Mouse (Mus musculus) layer of hippocampus, adult 18-20 months (tissue): ENCODE measurements around the gene Tmem44. TPM values are rescaled to one million over a fixed set of nuclear protein-coding genes. Genes with fewer than 3 reads are reported as not detected.
"Not testable (repeated sequence)": the region's sequence is repeated elsewhere in the genome, so short reads cannot be mapped to it uniquely, and the experiment has no call there.

Experiments used
- DNase-seq, 2 experiments: peaks; one replicate each; pipeline ENCODE4 v3.0.0; 2022; ENCODE audit warnings: low spot score in 2 of 2
- total RNA-seq, 2 experiments: library from RNA; stranded (reverse); gene quantifications; 2 replicates each; pipeline ENCODE4 v1.2.3; 2021

Gene Tmem44
- total RNA-seq, 2 experiments from 2014 or later: 27.9 to 33.1 TPM

- DNase-seq: no peak
Observed at GRCm38 (mm10) chr16:30499126-30499857, 51.4 kb downstream of the Tmem44 start.

GRCm38 (mm10) chr16:30497307-30497706 is 53.3 kb downstream of the Tmem44 start:
- DNase-seq: no peak

- no peak for DNase-seq
Observed at GRCm38 (mm10) chr16:30494883-30495282, 55.8 kb downstream of the Tmem44 start.

- no peak for DNase-seq
Observed at GRCm38 (mm10) chr16:30491742-30492141, 58.9 kb downstream of the Tmem44 start.

GRCm38 (mm10) chr16:30490791-30491190 is 59.9 kb downstream of the Tmem44 start:
- DNase-seq: no peak

- DNase-seq: no peak
Observed at GRCm38 (mm10) chr16:30490316-30490715, 60.3 kb downstream of the Tmem44 start.

- no peak for DNase-seq
Observed at GRCm38 (mm10) chr16:30489662-30490061, 61.0 kb downstream of the Tmem44 start.

GRCm38 (mm10) chr16:30486498-30486897 is 64.1 kb downstream of the Tmem44 start:
- no peak for DNase-seq

GRCm38 (mm10) chr16:30477791-30478190 is 72.9 kb downstream of the Tmem44 start:
- DNase-seq: no peak

GRCm38 (mm10) chr16:30477006-30477405 is 73.6 kb downstream of the Tmem44 start:
- DNase-seq: no peak

GRCm38 (mm10) chr16:30475633-30476461 is 74.8 kb downstream of the Tmem44 start:
- DNase-seq: peak; percentile 8 to 57

- DNase-seq: no peak
Observed at GRCm38 (mm10) chr16:30472447-30472846, 78.2 kb downstream of the Tmem44 start.

GRCm38 (mm10) chr16:30471912-30472311 is 78.7 kb downstream of the Tmem44 start:
- DNase-seq: no peak

GRCm38 (mm10) chr16:30468944-30469343 is 81.7 kb downstream of the Tmem44 start:
- DNase-seq: no peak

GRCm38 (mm10) chr16:30465680-30466298 is 84.9 kb downstream of the Tmem44 start:
- DNase-seq: no peak

- DNase-seq: not testable (repeated sequence)
Observed at GRCm38 (mm10) chr16:30464742-30465141, 85.9 kb downstream of the Tmem44 start.

Other genes with a start within 250 kb of the Tmem44 start
- gene Gp5, start 240.1 kb downstream of the Tmem44 start, total RNA-seq: 1 to 10 TPM; 1.3 to 1.7 TPM
- 10 to 100 TPM; 71.5 to 72.9 TPM for gene Atp13a3, start 144.9 kb downstream of the Tmem44 start, total RNA-seq
- 10 to 100 TPM; 18.6 to 23.3 TPM for gene Lsg1, start 36.8 kb upstream of the Tmem44 start, total RNA-seq
- 10 to 100 TPM; 11.0 to 13.2 TPM for gene Fam43a, start 48.9 kb upstream of the Tmem44 start, total RNA-seq